Mouse (Mus musculus) gastrocnemius, postnatal 10 days (tissue): ENCODE measurements around the gene Acvr1c. TPM values are rescaled to one million over a fixed set of nuclear protein-coding genes. Genes with fewer than 3 reads are reported as not detected.

ENCODE experiments used
- DNase-seq: peaks from one replicate; pipeline ENCODE4 v3.0.0; 2021; ENCODE audit warnings: mixed read lengths
- long read RNA-seq, 2 experiments: library from polyadenylated mRNA; stranded (forward); transcript quantifications; one replicate each; pipeline ENCODE4 v2.0.0; 2021
- total RNA-seq, 2 experiments: library from RNA; stranded (reverse); gene quantifications; 2 replicates each; pipeline ENCODE4 v1.2.3; 2021

Acvr1c gene
- under 1 TPM; 0.54 to 0.70 TPM for total RNA-seq
- long read RNA-seq, experiment 1, full-length matches to known transcripts, result 1 of 1 reads
- long read RNA-seq, experiment 1, partial matches to known transcripts, result 0 of 1 reads
- long read RNA-seq, experiment 1, other reads (novel, unspliced or antisense), result 0 of 1 reads
- long read RNA-seq, experiment 2, result 0 reads

DNA sequence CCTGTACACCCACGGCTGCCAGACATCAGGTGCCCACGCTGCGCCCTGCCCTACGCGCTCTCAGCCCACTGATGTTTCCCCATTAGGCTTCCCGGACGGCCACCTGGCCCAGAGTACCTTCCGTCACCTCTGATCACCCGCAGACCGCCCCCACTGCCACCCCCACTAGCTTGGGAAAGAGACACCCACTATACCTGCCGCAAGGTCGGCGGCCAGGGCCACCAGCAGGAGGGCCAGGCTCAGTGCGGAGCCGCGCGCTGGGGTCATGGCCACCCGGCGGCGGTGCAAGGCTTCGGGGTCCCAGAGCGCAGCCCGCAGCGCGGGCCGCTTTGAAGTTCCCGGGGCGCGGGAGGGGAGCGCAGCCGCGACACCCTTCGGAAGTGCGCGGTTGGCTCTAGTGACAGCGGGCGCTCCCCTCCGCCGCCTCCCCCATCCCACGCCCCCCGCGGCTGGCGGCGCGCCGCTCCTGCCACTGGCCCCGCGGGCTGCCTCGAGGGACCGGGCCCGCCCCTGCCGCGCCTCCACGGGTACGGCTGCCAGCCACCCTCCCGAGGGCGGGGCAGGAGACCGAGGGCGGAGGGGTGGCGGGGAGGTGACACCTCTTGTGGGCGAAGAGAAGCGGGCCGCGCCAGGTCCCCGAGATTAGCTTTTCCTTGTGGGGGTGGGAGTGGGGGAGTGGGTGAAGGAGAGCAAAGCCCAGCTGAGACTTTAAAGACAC, at the start of gene Acvr1c:
Acvr1c (minus strand) TSS at position 482 of the 718 bp plus-strand sequence.
- DNase-seq, result peak; percentile 51

DNA sequence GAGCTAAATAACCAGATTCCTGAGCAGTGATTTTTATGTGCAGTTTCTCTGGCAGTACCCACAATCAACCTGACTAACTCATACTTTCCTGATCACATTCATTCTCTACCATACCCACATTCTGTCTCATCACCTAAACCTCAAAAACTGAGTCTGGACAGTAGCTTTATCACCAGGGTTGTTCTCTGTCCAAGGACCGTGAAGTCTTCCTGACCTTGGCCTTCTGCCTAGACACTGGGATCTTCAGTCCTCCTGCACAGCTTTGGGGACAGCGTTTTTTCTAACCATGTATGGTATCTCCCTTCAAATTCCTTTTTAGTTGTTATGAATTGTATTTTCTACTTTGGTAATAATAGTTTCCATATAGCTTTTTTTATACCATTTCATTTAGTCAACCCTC, 45.8 kb upstream of the Acvr1c start:
- no peak for DNase-seq

DNA sequence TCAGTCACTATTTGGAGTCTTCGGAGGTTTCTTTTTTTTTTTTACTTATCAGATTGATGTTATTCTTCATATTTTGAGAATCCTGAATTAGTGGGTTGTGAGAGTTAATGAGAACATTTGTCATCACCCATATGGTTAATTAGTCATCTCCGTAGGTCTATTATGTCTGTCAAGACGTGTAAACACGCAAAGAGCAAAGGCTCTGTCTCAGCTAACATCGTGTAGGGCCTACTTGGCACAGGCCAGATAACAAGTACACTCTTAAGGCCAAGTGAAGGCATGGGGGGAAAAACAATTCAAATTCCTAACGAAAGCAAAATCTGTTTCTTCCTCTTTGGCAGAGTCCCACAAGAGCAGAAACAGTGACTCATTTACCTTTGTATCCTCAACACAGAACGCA, 30.9 kb upstream of the Acvr1c start:
- DNase-seq, result no peak

DNA sequence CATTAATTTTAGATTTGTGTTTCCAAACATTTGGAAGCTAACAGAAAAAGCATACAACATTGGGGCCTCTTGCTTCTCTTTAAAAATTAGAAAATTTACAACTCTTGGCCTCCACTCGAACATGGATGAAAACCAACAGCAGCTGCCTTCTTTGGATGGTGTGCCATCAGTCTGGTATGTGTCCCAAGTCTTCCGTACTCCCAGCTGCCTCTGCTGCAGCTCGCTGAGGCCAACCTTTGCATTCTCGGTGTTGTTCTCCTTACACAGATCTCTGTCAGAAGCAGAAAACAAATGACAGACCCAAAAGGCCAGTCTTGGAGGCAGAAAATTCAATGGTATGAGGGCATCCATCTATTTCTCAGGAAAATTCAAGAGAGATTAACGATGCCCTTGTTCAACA, 22.3 kb upstream of the Acvr1c start:
- DNase-seq, result peak; percentile 26

DNA sequence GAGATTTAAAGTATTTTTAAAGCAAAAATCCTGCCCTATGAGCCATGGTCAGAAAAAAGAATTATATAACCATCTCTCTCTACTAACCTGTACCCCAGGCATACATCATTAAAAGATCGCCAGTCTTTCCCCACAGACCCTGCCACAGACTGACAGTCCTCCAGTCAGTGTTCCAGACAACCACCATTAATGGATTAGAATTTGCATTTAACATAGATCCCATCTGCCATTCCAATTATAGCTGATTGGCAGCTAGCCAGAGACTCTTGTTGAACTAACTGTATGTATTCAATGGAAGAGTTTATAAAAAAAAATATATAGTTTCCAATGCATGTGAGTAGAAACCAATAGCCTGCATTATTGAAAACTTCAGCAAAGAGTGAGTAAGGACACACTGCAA, 21.8 kb upstream of the Acvr1c start:
- no peak for DNase-seq

DNA sequence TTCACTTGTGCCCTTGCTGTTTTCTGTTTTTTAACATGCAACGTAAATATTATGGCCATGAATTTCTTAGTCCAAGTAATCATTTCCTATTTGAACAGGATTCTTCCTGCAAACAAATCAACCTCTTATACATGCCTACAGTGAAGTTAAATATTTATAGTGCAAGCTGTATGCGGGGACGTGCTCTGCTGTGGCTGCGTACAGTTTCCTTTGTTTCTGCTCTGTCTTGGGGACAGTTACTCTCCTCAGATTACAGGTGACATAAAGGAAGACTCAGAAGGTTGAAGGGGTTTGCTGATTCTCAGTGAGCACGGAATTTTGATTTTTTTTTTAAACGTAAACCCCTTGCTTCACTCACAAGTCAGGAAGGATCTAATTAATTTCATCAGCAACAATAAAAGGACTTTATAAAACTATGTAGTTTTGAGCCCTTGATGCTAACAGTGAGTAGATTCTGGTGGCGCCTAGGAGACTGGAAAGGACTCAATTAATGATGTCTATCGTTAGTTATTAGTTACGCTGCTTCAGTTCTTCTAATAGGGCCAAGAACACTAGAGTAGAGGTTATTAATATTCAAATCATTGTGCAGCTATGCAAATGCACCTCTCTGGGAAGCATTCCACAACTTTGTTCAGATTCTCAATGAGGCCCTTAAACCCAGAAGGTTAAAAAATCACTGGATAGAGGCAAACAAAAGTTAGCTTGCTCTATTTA, 19.9 kb upstream of the Acvr1c start:
- DNase-seq, result no peak

DNA sequence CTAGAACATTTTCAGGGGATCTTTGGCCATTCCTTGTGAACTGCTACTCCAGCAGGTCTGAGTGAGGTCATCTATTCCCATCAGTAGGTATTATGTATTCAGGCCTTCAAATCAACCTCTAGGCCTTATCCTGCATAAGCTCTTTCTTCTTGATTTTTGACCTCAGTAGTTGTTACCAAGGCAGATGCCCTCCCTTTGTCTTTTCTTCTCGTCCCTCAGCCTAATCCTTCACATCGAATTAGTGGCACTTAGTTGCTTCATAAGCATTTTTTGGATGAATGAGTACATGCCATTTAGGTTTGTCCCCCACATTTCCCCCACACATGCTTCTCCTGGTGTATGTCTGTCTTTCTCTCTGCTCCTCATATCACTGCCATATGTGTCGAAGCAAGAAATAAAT, 8.5 kb upstream of the Acvr1c start:
- no peak for DNase-seq

DNA sequence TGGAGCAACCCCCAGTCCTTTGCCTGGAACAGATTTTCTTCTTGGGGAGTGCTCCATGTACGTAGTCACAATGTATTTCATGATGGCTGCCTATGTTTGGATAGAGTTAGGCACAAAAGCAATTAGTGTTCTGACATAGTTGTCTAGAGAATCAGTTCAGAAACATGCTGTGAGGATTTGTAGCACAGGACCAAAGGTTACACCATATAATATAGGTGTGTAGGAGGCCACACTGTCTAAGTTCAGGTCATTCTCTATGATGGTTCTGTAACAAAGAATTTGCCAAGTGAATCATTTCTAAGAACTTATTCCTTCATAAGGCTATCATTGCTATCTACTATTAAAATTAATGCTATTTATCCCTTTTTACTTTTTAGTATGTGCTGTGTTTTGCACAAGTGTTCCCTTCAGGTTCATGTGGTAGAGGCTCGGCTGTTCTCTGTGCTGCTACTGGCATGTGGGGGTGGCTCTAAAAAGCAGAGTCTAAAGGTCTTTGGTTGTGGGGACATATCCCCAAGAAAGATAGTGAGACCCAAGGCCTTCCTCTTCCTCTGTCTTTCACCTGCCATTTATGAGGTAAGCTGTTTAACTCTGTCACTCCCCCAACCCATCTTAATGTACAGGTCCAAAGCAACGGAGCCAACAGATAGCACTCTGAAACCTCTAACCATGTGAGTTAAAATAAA, 3.8 kb upstream of the Acvr1c start:
- no peak for DNase-seq

DNA sequence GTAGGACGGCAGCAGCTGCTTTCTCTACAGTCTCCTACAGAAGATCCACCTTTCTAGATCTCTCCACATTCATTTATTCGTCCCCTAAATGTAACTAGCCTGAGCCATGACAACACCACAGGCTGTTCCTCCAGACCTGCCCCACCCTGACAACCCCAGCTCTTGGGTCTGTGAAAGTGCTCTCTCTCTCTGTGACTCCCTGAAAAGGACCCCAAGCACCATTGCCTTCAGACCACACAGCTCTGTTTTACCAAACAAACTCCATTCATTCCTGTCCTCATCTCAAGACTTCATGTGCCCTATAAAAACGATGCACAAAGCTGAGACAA, 401 bp upstream of the Acvr1c start:
- no peak for DNase-seq

DNA sequence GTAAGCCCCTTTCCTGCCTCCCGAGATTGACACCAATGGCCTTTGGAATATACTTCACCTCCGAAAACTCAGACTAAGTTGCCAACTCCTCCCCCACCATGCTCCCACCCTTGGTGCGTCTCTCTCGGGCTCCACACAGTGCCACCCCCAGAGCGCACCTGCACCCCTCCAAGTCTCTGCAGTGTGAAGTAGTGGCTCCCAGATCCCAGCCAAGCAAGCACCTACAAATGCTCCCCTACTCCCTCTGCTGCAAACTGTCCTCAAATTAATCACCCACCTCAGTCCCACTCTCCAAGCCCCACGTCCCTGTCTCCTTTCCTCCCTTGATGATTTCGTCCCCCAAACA, 654 bp downstream of the Acvr1c start:
- no peak for DNase-seq

DNA sequence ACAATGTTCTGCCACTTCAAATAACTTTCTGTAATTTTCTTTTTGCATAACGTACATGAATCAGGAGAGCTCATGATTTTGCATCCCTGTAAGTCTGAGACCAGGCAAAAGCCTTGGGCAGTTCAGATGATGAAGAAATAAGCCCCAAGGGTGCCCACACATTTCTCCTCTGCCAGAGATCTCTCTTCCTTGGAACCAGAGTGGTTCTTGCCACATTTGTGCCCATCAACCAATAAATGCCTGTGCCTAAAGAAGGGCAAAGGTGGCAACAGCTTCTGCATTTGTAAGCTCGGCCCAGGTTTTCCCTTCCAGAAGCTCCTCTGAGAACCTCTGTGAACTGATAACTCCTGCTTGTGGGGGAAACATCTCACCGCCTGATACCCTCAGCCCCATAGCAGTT, 3.3 kb downstream of the Acvr1c start:
- no peak for DNase-seq

DNA sequence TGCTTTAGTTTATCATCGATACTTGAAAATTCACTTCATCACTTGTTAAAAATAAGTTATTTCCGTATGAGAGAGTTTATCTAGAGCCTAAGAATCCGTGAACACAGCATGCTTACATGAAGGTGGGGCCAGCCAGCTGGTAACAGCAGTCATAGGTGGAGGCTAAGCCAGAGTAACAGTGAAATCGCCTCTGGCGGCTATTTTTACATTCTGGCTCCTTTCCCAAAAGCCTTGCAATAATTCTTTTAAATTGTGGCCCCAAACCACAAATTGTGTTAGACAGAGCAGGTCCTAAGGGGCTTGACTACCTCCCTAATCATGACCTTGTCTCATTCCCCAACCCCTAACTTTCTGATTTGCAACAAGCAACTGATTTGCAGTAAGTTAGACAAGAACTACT, 4.8 kb downstream of the Acvr1c start:
- DNase-seq, result no peak

DNA sequence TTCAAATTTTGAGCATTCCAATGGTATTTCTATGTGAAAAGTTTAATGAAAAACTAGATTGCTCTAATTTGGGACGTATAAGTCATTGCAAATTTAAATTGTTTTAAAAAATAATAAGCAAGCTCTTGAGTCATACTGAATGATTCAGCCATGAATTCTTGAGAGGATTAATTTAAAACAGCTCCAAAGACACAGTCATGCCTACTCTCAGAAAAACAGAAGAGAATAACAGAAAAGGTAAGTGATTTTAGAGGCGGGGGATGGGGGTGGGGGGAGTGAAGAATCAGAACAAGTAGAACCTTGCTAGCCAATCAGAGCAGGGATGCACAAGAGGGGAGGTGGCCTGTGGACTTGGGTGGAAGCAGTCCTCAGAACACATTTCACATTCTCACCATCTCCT, 7.0 kb downstream of the Acvr1c start:
- DNase-seq, result no peak

DNA sequence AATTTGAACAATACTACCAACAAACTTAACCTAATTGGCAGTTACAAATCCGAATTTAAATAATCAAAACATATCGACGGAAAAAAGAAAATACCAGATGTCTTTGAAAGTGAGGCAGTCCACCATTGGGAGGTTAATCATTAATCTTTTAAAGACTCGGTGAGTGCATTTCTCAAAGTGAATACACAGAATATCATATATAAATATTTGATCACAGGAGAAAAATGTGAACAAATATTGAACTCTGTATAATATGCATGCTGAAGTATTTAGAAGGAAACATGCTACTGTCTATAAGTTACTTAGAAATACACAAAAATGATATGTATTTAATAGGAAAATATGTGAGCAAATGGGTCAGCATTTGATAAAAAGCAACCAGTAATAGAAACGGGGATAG, 21.0 kb downstream of the Acvr1c start:
- no peak for DNase-seq

DNA sequence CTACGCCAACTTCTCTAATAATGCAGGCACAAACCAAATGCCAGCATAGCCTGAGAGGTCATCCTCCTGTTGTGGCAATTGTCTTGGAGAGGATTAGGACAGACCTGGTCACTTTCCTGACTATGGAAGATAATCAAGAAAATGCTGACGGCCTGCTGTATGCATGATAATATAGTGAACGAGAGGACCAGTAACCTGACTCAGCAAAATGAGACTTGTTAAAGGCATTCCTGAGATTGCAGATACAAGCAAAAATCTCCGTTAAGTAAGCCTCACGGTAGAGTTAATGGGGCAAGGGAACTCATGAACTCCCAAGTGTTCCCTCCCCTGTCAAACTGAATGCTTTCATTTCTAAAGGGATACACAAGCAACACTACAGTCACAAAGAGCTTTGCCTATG, 28.1 kb downstream of the Acvr1c start:
- no peak for DNase-seq

DNA sequence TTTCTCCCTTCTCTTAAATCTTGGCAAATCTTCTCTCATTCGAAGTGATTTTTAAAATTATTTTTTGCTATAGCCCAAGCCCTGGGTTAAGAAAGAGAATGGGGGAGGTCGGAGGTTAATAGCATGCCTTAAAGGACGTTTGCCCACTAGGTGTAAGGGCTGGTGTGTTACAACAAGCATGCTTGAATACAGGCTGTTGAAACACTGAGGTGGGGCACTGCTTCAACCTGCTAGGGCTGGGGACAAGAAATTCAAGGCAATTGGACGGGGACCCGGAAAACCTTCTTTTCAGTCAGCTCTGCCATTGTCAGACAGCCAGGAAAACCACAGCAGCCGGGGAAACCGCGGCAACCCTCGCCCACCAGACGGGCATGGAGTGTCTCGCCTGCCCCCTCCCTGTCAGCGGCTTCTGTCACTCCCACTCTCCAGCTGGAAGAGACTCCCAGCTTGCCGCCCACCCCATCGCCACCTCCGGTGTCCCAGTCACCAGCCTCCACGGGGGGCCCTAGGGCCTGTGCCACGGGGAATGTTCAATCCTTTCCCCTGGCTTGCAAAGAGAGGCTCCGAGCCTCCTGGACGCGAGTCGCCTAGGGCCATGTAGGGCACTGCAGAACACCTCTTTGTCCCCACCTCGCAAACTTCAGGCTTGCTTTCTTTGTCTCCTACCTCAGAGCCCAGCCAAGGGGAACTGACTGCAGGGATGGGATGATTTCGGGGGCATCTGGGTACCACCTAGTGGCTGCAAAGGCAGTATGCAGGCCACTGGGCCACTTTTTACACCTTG, 33.4 kb downstream of the Acvr1c start:
- peak; percentile 4 for DNase-seq

DNA sequence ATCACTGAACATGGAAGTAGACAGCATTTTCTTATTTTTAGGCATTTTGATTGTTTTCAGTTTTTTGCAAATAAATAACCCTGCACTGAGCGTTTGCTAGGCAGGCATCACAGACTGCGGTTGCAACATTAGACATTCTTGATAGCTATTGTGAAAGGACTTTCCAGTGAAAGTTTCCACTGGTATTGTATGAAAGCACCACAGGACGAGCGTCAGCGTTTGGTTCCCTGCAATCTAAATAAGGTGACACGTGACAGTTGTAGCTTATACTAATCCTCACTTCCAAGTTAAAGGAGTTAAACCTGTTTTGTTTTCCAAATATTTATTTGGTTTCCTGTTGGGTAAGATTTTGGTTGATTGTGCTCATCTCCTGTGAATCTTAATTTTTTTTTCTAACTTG, 34.4 kb downstream of the Acvr1c start:
- no peak for DNase-seq

DNA sequence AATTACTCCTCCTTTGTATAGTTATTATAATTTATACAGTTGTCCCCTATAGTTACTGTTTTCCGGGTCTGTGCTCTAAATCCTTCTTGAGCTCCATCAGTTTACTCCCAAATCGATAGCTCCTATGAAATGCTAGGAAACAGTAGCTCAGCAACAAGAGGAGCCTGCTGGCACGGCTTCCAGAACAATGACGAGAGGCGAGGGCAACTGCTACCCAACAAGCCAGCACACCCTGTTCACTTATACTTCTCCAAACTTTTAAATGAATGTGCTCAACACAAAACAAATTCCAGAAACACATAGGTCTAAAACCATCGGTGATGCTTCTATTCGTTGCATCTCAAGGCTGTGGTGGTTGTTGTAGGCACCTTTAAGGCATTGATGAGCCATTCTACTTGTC, 41.5 kb downstream of the Acvr1c start:
- no peak for DNase-seq

DNA sequence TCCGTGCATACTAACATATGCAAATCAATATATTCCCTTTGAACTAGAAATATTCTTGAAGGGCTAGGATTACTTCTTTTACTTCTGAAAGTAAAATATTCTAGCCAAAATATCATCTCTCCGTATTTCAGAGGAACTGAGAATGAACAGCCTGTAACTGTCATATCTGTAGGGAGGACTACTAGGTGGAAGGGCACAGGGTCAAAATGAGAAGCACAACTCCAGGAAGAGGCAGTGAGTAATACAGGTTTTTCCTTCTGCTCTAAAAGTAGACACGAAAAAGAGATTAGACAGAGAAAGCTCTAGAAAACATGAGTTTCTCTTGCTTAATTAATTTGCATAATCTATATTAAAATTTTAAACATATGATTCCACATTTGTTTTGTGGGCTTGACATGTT, 48.0 kb downstream of the Acvr1c start:
- no peak for DNase-seq

DNA sequence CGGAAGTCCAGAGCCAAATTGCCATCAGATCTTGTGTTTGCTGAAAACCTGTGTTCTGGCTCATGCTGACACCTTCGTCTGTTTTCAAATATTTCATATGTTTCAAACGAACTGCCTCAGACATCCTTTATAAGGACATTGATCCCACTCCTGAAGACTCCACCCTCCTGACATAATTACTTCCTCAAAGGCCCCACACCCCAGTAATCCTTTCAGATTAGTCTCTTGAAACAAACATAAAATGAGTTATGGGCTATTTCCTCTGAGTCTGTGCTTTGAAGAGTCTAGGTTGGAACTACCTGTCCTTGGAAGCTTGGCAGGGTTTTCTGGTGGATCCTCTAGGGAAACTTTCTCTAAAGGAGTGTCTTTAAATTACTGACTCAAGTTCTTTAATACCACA, 53.2 kb downstream of the Acvr1c start:
- no peak for DNase-seq

DNA sequence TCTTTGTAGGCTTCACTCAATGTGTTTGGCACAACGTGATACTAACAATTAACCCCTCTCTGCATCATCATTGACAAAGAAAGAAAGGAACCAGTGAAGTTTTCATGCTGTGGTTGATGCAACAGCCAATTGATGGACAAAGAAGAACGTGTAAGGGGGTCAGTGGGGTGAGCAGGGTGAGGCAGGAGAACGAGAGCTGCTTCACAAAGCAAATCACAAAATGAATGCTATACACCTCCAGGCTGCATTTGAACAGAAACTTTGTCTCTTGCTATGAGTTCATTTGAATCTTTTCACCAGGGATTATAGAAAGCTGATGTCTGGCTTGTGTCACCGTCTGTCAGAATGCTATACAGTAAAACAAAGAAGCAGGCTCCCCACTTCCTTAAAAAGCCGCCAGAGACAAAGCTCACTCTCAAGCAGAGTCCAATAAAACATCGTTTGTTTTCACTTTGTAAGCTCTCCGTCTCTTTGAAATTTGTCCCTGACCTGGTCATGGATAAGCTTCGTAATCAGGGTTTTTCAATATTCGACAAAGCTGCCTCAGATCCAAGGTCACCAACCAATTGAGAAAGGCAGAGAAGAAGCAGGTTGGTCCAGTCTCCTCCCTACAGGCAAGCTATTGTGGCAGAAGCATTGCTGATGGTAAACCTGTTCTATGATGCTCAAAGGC, 67.8 kb downstream of the Acvr1c start:
- no peak for DNase-seq

DNA sequence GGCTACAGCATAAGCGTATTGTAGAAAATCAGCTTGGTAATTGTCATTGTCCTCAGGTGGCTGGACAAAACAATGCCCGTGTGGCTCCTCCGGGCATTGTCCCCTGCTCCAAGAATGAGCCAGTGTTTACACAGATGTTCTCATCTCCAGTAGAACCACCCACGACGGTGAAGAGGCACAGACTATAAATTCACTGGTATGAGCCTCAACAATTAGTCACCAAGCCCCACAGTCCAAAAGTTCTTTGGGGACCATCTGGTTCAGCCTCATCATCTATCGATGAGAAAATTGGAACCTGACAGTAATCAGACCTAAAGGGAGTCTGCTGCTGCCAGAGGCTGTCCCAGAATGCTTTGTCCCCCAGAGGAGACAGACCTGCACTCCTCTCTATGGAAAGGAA, 68.4 kb downstream of the Acvr1c start:
- no peak for DNase-seq
